Mouse (Mus musculus) heart, adult 9 months (tissue): ENCODE measurements at regions not wholly inside any gene's neighbourhood (a gene's known extent, or its start where the extent isn't known, plus 50 kb on each side); places are given as distances from the start of the nearest gene placed in this dataset.

ENCODE experiments used
- DNase-seq, 2 experiments: peaks; one replicate each; pipeline ENCODE4 v3.0.0; 2022; ENCODE audit warnings: low spot score in 2 of 2

DNA sequence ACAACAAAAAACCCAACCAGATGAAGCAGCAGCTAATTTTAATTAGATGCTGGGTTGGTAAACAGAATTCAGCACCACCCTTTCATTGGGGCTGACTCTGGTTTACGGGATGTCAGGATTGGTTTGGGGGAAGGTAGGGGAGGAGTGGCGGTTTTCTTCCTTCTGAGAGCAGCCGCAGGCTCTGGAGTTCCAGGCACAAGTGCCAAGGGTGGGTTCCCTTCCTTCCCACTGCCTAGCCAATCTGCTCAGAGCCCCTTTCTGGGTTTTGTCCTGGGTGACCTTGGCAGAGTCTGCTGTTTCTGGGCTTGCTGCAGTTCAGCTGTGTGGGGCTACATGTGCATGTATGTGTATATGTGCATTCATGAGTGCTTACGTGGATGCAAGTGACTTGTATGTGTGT, 260.5 kb upstream of the Gm4791 start:
- no peak for DNase-seq

DNA sequence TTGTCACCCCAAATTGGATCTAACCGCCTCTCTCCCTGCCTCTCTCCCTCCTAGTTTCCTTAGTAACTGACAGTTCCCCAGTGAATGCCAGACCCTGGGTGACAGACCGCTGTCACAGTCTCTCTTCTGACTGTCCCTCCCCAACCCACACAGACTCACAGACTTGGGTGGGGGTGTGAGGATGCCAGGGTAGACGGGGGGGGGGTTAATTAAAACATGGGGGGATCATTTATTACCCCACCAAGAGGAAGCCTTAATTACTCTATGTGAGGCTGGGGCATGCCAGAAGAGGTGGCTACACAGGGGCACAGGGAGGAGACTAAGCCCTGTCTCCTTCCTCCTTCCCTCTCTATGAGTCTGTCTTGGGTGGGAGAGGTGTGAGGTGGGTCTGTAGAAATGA, 261.1 kb upstream of the Gm4791 start:
- no peak for DNase-seq

DNA sequence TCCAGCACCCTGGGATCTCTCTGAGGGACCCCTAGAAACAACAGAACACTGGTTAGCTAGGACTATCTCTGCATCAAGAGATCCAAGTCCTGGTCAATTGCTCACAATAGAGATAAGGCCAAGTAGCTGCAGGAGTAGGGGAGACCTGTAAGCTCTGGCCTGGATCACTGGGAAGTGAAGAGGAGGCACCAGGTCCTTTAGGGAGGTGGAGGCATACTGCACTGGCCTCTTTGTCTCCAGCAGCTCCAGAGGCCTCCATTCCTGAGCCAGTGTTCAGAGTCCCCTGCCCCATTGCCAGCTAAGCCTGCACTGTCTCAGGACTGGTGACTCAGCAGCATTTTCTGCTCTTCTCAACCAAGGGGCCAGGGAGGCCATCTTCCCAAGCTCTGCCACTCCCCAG, 262.3 kb upstream of the Gm4791 start:
- DNase-seq: no peak

DNA sequence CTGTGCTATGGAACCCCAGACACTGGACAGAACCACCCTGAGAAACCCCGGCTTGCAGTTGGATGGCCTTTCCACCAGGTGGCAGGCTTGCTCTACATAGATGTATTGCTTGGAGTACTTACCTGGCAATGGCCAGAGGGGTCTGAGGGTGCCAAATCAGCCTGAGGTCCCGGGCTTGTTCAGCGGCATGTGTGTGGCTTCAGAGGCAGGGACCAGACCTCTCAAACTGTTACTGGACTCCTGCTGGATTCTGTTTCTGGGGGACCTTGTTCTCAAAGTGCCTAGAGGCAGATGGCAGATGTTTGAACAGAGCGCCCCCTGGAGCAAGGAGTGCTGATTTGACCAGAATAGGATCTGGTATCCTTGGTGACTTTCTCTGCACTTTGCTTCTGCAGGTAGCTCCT, 262.9 kb upstream of the Gm4791 start:
- peak; percentile 36 to 70 for DNase-seq

DNA sequence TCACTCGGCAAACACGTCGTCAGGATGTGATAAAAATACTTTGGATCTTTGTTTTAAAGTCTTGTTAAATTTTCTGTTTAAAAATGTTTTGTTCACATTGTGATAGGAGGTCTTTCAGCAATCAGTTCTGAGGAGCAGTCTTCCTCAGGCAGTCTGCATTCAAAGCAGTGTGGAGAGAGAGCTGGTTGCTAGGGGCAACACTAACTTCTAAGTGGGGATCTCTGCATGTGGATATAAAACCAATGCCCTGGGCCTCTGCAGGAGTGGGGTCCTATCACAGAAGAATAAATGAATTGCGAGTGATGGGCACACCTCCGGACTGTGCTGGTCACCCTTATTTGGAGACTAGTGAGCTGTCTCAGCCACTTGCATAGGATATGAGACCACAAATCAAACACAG, 270.1 kb upstream of the Gm4791 start:
- no peak for DNase-seq

DNA sequence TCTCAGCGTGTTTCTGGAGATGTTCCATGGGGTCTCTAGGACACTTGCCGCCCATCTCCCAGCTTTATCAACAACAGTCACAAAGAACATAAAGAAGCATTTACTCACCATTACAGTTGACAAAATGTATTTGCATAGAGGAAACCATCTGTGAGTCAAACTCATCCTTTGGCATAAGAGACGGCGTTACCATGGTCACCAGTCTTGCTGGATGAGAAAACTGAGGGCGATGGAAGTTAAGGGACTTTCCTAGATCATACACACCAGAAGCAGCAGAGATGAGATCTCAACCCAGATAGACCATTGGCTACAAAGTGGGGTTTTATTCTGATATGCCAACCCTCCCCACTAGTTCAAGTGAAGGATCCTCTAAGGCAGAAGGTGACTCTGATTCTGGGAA, 274.3 kb upstream of the Gm4791 start:
- no peak for DNase-seq

DNA sequence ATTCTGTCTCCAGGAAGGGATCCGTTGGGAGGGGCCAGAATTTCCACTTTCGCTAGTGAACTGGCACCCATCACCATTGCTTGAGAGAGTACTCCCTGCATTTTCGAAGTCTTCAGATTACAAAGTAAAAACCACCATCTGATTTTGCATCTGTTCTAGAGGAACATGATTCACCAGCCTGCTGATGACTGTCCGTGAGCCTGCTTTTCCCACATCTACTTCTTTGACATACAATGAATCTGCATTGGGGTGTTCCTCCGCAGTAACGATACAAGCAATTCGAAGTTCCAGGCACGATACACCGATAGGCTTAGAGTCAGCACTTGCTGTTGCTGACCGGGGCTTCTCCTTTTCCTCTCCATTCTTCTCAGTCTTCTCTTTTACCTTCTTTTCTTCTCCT, 285.1 kb upstream of the Gm4791 start:
- no peak for DNase-seq

DNA sequence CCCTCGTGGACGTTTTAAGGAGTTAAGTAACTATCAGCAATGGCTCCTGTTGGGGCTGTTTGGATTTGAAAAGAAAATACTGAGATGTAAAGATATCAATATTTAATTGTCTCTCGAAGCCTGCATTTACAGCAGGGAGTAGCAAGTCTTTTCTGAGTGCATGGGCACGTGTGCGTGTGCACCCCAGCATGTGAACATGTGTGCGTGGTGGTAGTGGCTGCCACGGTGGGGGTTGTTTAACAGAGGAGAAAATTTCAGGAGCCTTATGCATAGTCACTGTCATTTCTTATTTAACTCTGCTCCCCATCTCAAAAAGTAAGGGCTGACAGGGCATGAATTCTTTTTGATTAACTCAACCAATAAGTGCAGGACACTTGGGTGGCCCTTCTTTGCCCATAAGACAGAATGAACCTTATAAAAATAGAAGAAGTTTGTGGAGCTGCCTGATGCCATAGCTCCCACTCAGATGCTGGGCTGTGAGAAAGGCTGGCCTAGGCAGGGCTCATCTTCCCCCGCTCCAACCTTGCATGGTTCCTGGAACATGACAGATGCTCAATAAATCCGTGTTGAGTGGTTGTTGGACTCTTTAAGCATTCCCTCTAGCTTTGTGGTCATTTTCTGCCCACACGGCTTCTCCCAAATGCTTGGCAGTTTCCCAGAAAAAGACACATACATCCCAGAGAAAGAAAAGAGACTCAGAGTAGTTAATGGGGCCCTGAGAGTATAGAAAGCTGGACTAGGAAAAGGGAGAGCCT, 294.2 kb upstream of the Gm4791 start:
- no peak for DNase-seq

DNA sequence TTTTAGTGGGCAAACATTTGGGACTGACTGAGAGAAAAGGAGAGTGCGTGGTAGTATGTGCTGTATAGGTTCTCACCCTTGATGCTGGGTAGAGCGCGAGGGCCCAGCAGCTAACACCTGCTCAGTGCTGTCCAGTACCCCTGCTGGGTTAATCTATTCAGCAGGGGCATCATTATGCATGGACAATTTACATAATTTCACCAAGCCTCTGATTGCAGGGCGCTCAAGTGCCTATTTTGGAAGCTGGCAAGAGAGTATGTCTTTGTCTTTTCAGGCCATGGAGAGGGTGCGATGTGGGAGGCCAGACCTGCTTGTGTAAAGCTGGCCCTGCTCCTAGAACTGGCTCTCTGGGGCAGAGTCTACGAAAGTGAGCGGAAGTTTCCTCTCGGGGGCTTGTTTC, 294.9 kb upstream of the Gm4791 start:
- DNase-seq: no peak

DNA sequence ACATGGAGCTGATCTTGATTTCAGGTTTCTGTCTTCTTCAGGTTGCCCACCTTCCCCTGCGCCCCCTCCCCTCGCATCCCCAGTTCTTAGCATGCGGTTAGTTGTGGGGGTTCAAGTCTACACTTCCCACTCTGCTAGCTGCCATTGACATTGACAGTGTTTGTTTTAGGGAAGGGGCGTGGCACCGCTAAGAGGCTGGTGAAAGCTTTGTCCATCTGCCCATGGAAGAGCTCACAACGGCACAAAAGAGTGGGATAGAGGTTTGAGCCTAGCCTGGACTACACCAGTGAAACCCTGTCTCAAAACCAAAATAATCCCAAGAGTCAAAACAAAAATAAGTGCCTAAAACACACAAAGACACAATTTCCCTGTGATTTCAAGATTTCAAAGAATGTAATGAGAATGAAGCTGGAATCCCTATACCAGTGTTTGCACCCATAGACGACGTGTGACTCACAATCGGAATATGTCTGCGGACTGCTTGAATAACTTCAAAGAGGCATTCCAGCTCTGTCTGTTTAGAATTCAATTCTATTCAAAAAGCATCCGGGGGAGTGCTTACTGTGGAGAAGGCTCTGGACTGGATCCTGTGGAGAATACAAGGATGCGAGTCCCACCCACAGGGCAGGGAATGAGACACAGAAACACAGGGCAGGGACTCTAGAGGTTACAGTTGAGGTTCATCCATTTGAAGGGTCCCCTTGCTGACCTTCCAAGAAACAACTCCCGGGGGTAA, 295.5 kb upstream of the Gm4791 start:
- no peak for DNase-seq

DNA sequence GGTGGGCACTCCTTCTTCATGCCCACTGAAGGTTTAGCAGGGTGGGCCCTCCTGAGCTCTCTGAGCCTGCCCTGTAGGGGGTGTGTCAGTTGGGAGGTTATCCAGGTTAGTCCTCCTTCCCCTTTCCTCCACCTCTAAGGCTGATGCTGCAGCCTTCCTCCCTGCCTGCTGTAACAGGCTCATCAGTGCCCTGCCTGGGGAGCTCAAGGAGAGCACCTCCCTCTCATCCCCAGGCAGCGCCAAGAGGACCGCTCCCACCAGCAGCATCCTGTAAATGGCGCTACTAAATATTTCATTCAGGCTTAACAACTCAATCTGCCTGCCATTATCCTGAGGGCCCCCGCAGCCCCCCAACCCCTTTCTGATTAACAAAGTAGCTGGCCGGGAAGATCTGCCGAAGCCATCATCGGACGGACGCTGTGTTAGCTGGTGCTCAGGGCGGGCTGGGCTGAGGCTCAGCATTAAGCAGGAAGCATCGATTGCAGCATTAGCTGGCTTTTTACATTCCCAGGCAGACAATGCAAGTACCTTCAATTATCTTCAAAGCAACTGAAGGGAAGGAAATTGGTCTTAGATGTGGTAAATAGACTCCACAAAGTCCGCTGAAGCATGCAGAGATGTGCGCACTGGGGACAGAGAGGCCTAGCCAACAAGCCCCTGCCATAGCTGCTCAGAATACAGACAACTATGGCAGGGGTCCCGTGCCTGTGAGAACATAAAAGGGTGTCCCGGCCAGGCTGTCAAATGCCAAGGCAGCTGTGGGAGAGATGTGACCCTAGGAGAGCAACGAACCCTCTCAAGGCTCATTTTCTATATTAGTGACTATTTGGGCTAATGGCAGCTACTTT, 296.3 kb upstream of the Gm4791 start:
- no peak for DNase-seq

DNA sequence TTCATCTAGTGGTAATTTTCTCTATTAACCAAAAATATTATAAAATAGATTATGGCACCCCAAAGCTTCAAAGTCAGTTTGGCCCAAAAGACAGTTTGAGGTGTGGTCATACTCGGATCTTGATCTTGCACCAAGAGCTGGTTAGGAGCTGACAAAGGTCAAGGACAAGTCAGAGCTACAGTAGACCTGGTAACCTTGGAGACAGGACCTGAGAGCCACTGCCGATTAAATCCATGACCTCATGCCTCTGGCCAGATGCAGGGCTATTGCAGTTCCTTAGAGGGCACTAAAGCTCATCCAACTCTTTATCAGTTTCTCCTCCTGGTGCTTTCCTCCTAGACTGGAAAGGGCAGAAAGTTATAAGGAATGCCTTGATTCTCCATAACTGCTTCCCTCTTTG, 302.4 kb upstream of the Gm4791 start:
- DNase-seq: no peak

DNA sequence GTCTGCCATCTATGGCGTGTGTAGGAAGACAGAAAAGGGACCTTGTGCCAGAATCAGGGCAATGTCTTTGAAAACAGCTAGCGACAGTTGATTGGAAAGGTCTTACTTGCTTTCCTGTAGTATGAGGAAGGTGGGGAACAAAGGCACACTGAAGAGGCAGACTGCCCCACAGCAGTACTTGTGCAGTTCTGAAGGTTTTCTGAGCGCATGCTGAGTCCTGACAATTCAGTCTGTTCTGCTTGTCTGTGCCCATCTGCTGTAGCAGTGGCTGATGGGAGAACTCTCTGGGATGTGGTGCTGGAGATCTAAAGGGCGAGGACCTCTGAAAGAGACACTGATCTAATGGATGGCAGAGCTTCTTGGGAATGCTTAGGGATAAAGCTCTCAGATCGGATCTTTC, 309.2 kb upstream of the Gm4791 start:
- no peak for DNase-seq

DNA sequence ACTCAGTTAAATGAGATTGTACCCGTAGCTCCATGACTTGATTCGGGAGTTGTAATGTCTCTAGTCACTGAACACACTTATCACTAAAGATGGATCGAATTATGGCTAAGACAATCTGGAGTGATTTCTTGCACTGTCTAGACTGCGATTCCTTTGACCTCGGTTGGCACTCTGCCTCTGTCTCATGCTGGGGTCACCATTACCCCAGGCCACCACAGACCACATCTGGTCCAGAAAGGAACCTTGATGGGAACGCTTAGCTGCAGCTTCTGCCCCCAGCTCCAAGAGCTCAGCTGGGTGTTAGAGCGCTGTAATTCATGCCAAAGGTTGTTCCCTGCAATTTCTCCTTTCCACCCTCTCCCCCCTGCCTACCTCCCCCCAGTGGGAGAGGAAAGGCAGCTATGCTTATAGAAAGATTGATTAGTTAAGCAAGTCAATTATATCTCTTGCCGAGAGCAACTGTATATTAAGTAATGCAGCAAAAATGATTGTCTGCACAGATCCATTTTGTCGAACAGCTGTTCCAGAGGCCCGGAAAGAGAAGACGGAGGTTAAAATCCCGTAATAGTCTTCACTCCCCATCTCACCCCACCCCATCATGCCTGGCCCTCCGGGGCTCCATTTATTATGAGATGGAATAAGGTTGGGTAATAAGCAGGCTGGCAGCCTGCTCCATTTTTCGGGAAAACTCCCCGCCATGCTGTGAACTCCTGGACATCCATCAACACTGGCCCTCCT, 314.3 kb upstream of the Gm4791 start:
- DNase-seq: no peak

DNA sequence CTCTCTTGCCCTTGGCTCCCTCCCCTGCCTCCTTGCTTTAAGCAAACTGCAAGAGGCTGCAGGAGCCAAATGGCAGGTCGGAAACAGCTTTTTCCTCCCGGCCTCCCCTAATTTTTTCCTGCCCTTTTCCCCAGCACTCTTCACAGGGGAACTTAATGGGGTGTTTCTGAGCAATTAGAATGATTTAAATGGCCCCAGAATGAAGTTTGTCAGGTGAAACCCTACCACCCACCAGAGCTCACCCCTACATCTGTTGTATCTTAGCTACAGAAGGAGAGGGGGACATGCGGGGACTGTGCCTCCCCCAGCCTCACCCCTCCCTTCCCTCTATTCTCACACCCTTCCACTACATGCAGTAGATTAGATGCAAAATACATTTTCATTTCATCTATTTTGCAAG, 326.5 kb upstream of the Gm4791 start:
- DNase-seq: no peak

DNA sequence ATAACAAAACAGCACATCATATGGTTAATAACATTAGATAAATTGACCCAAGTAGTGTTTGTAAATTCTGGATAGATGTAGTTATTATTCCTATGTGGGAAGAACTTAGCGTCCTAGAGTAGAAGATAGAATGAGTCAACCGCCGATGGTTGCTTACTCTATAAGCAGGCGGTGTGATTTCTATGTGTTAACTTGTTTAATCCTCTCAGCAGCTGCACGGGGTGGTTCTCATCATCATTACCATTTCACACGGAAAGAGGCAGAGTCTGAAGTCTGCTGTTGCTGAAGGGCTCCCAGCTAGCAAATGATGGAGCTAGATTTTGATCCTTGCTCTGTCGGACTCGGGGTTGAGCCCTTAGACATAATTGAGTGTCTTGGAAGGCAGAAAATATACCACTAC, 334.6 kb upstream of the 4931429L15Rik start:
- DNase-seq: no peak

DNA sequence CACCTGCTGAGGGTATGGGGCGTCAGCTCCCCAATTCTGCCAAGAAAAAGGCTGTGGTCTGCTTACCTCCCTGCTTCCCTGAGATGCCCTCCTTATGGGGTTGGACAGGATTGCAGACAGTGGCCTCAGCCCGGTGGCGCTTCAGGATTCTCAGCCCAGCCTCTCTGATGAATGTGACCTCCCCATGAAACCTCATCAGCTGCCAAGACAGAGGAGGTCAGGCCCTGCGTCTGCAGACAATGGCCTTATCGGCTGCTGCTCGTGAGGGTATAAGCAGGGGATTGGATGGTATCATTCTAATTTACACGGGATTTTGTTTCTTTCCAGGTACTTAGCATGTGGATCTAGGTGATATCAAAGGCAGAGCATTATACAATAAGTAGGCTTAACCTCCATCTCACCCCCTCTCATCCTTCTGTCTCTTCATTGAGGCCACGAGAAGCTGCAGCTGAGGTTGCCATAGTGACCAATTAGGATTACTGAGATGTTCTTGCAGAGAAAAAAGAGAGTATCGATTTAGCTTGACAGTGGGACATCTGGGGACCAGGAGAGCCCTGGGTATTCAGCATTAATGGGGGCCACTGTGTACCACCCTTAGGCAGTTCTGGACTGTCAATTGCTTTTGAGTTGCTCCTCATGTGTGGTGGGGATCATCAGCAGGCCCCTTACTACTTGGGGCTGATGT, 327.6 kb upstream of the 4931429L15Rik start:
- DNase-seq: no peak

DNA sequence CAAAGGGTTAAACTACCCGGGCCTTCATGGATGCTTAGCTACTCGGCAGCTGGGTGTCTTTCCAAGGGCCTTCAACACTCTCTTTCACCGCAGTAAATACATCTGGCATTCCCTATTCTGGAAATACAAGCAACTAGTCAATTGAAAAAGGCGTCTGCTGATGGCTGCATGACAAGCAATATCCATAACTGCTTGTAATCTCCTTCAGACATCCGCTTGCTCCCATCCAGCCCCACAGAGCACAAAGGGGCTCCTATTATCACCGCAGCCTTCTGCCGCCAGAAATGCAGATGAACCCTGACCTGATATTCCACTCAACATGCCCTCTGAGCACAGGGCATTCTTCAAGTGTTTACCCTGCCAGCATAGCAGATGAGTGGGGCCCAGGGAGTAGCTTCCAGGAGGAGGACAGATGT, 325.7 kb upstream of the 4931429L15Rik start:
- no peak for DNase-seq

DNA sequence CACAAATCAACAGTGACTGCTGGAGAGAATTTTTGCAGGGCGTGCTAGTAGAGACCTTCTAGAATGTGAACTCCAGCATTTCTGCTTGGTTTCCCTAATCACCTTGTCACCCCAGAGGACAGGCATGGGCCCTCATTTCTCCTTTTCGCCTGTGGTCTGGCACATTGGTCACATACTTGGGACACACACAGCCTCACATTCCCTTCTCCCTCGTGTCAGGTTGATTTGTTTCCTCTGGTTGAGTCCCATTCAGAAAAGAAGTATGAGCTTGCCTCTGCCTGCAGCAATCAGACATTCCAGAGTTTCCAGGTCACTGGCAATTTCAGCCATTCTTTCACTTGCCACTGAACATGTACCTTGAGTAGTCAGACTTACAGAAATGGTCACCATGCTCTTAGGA, 323.8 kb upstream of the 4931429L15Rik start:
- DNase-seq: no peak

DNA sequence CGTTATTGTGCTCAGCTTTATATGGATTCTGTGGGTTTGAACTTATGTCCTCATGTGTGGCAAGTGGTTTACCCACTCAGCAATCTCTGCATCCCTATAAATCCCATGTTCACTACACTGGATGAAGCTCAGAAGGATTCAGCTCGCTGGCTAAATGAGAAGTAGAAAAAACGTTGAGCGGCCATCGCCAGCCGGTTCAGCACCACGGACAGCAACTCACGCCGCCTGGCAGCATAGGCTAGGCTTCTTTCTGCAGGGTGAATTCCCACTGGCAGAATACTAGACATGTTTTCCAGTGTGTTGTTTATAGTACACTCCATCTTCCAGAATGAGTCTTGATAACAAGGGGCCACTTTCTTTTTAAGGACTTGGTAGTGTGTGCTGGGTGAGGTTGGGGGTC, 322.9 kb upstream of the 4931429L15Rik start:
- DNase-seq: no peak

DNA sequence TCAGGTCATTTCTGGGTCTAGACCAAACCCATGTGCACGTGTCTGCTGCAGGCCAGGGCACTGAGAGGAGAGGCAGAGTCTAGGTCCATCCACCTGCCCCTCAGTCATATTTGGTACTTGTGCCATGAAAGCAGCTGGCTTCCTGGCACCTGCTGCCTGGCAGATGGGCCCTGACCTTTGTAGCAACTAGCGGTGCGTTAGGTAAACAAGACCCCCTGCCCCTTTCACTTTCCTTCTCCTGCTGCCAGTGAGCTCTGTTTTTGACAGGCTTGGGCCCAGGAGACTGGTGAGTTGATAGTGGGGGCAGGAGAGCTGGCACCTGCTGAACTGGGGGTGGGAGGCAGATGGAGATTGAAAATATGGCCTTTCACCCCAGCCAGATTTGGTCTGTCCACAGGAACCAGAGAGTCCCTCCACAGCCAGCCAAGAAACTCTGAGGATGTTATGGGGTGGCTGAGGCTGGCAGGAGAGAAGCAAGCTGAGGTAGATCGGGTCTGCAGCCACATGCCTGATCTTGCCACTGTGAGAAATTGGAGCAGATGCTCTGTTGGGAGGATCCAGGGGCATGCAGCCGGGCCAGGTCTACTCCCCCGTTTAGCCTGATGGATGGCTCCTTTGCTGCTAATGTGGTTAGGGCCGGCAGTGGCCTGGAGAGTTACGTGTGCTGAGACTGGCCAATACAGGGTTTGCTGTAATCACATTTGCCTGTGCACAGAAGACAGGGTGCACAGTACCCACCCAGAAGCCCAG, 316.6 kb upstream of the 4931429L15Rik start:
- no peak for DNase-seq
